Mouse (Mus musculus) E14TG2a.4 (cell line): ENCODE measurements around the gene Fam162a.
"Not testable (repeated sequence)": the region's sequence is repeated elsewhere in the genome, so short reads cannot be mapped to it uniquely, and the experiment has no call there.

Experiments used
- CTCF ChIP-seq: conservative IDR thresholded peaks from 2 replicates; pipeline ENCODE4 v1.5.1; 2014; ENCODE audit warnings: low read length
- NANOG ChIP-seq: IDR thresholded peaks from 2 replicates; pipeline ENCODE4 v1.6.1; 2014; ENCODE audit warnings: borderline replicate concordance, low read length, mixed read lengths

DNA sequence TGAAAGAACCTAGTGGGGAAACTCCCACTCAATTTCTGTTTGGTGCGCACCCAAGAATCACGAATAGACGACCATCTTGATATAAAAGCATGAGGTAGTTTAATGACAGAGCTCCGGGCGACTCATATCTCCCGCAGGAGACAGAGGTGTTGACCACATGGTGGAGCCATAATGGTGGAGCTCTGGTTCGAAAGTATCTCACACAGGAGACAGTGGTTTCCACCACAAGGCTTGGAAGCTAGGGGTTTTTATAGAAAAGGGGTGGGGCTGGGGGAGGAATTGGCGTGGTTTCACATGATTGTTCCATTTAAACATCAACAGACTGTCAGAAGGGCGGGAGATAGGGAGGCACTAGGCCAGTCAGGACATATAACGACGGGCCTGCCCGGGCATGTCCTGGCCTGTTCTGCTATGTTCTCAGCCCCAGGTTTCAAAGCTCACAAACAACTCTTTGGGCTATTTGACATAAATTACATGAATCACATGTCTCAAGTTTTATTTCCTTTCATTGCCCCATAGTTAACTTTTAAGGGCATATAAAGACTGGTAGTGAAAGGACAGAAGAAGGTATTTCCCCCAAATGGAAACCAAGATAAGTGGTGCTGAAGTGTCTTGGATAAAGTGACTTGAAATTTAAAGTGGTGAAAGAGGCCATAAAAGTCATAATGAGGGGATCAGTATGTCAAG is 26.6 kb upstream of the Fam162a start:
- not testable (repeated sequence) for TF ChIP-seq CTCF, NANOG
